Mouse (Mus musculus): ENCODE measurements around the gene Pzp. TPM values are rescaled to one million over a fixed set of nuclear protein-coding genes. Genes with fewer than 3 reads are reported as not detected.

Pzp gene
- total RNA-seq, 2 experiments from 2014 or later, result not detected

- no peak for ATAC-seq (replicated peaks; ENCODE audit: poor library complexity)
Measured at GRCm38 (mm10) chr6:128437288-128437687, 89.2 kb downstream of the Pzp start.

DNA sequence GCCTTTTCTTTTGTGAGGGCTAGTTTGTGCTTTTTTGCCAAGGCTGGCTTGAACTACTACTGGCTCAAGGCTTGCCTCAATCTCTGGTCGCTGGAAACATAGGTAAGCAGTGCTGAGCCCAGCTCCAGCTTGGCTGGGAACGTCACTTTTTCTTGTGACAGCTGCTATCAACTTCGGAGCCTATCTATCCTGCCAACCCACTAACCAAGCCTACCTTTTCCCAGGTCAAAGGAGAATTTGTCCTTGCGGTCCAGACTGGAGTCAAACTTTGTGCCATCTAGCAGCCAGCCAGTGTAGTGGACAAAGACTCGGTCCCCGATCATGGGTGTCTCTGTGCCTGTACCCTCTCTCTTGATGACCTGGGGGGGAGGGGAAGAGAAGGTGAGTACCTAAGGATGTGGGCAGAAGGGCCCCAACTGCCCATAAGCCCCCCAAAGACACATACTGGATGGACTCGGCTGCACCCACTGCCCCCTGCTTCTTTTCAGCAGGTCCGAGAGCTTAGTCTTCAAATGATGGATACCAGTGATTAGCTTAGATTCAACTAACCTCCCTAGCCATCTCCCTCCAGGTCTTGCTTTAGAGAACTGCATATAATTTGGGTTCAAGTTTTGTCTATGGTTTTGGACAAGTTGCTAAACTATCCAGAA is 90.0 kb downstream of the Pzp start:
- ATAC-seq (replicated peaks; ENCODE audit: poor library complexity), result no peak

DNA sequence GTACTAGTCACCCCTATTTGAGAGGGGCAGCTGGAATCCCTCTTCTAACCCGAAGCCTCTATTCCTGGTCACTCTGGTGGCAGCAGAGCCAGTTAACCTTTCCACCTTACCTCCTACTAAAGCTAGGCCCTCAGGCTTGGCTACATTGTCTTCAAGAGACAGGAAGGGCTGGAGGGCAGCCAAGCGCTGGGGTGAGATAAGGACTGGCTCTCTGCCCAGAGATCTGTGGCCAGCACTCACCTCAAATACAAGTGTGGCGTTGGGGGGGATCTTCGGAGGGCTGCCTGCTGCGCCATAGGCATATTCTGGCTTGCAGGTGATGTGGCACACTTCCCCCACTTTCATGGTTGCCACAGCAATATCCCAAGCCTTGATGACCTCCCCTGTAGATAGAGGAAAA is 91.0 kb downstream of the Pzp start:
- peak; percentile 45 for ATAC-seq (replicated peaks; ENCODE audit: poor library complexity)

Other genes with a start within 250 kb of the Pzp start
- gene Tead4, start 225.9 kb downstream of the Pzp start, total RNA-seq (2015), result not detected in 2 replicates
- not detected in 2 replicates for gene Tead4, start 225.9 kb downstream of the Pzp start, total RNA-seq (2017)
- 0.12 and 1.3 TPM in 2 replicates for gene Tulp3, start 170.9 kb downstream of the Pzp start, total RNA-seq (2015)
- 0.20 and 0.29 TPM in 2 replicates for gene Tulp3, start 170.9 kb downstream of the Pzp start, total RNA-seq (2017)
- gene Rhno1, start 163.8 kb downstream of the Pzp start, total RNA-seq (2015), result 53.5 and 71.5 TPM in 2 replicates
- 47.8 and 54.8 TPM in 2 replicates for gene Rhno1, start 163.8 kb downstream of the Pzp start, total RNA-seq (2017)
- 40.3 and 41.8 TPM in 2 replicates for gene Foxm1, start 163.8 kb downstream of the Pzp start, total RNA-seq (2015)
- gene Foxm1, start 163.8 kb downstream of the Pzp start, total RNA-seq (2017), result 12.3 and 15.5 TPM in 2 replicates
- gene Tex52, start 151.3 kb downstream of the Pzp start, total RNA-seq (2015), result not detected in 2 replicates
- 0.30 TPM in 1 of 2 replicates, not detected in the other for gene Tex52, start 151.3 kb downstream of the Pzp start, total RNA-seq (2017)
- gene Gm44596, start 151.2 kb downstream of the Pzp start, total RNA-seq (2015), result not detected in 2 replicates
- not detected in 2 replicates for gene Gm44596, start 151.2 kb downstream of the Pzp start, total RNA-seq (2017)
- gene Nrip2, start 127.4 kb downstream of the Pzp start, total RNA-seq (2015), result not detected in 2 replicates
- gene Nrip2, start 127.4 kb downstream of the Pzp start, total RNA-seq (2017), result not detected in 2 replicates
- gene Itfg2, start 101.8 kb downstream of the Pzp start, total RNA-seq (2015), result 24.1 and 33.1 TPM in 2 replicates
- 12.9 and 15.6 TPM in 2 replicates for gene Itfg2, start 101.8 kb downstream of the Pzp start, total RNA-seq (2017)
- 124 and 149 TPM in 2 replicates for gene Fkbp4, start 88.0 kb downstream of the Pzp start, total RNA-seq (2015)
- gene Fkbp4, start 88.0 kb downstream of the Pzp start, total RNA-seq (2017), result 373 and 394 TPM in 2 replicates
- not detected in 2 replicates for gene A2ml1, start 54.9 kb upstream of the Pzp start, total RNA-seq (2015)
- not detected in 2 replicates for gene A2ml1, start 54.9 kb upstream of the Pzp start, total RNA-seq (2017)
- 0.74 TPM in 1 of 2 replicates, not detected in the other for gene Klrb1a, start 96.8 kb upstream of the Pzp start, total RNA-seq (2015)
- not detected in 2 replicates for gene Klrb1a, start 96.8 kb upstream of the Pzp start, total RNA-seq (2017)
- not detected in 2 replicates for gene Clec2h, start 135.7 kb upstream of the Pzp start, total RNA-seq (2015)
- not detected in 2 replicates for gene Clec2h, start 135.7 kb upstream of the Pzp start, total RNA-seq (2017)
- not detected in 2 replicates for gene Klrb1, start 196.3 kb upstream of the Pzp start, total RNA-seq (2015)
- not detected in 2 replicates for gene Klrb1, start 196.3 kb upstream of the Pzp start, total RNA-seq (2017)

Data from megakaryocyte progenitor cell, adult 5-6 weeks (primary cell).